ENCODE assay signal across 26 mouse cellular contexts in the genomic region with DNA sequence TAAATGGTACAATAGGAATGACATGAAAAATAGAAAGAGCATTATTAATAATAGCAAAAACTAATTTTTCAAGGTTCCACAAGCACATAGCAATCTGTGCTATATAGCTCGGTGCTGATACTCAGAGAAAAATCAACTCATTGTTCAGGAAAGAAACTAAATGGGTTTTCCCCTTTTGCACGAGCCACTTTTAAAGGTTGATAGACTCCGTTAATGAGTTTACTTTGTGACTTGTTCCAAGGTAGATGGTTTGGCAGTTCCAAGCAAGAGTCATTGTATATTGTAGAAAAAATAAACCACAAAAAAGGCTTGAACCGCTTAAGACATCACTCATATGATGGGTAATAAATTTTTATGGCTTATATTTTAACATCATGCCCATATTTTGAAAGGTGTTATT.
"Had no signal": no experiment of that assay in that cellular context is flagged by ENCODE, and none has a peak within 500 bp of the region (broad histone marks: within the 10 kb centered on the region; RNA-seq: fewer than 3 reads in every experiment).

No protein-coding gene starts in this region.

- ATAC-seq: forebrain, embryonic 13.5 days; forebrain, embryonic 14.5 days; forebrain, embryonic 15.5 days; forebrain, embryonic 16.5 days; forebrain, postnatal 0 days had no signal

- H3K4me1 ChIP-seq: embryonic facial prominence, embryonic 10.5 days; embryonic facial prominence, embryonic 12.5 days; embryonic facial prominence, embryonic 15.5 days; forebrain, embryonic 12.5 days; forebrain, embryonic 13.5 days; forebrain, embryonic 15.5 days had no signal

- H3K9me3 ChIP-seq: embryonic facial prominence, embryonic 10.5 days; embryonic facial prominence, embryonic 12.5 days; embryonic facial prominence, embryonic 13.5 days; embryonic facial prominence, embryonic 15.5 days; forebrain, embryonic 10.5 days; forebrain, embryonic 12.5 days; forebrain, embryonic 13.5 days; forebrain, embryonic 15.5 days had no signal

- DNase-seq: cerebellum, adult 9-10 months; cerebellum, adult 9-11 months; cerebellum, postnatal 10 days; cerebellum, postnatal 14 days; cerebellum, postnatal 25 days; cerebellum, postnatal 36 days; embryo, embryonic 11 days; forebrain, postnatal 0 days; gastrocnemius, adult 2 months; gastrocnemius, postnatal 10 days; gastrocnemius, postnatal 14 days; gastrocnemius, postnatal 25 days; gastrocnemius, postnatal 36 days; heart, adult 18-20 months; heart, adult 2 months had no signal

- H3K9ac ChIP-seq: embryonic facial prominence, embryonic 12.5 days; embryonic facial prominence, embryonic 13.5 days; embryonic facial prominence, embryonic 15.5 days; forebrain, embryonic 12.5 days; forebrain, embryonic 13.5 days; forebrain, embryonic 15.5 days; forebrain, postnatal 0 days had no signal

- H3K4me3 ChIP-seq: embryonic facial prominence, embryonic 10.5 days; embryonic facial prominence, embryonic 12.5 days; embryonic facial prominence, embryonic 13.5 days; embryonic facial prominence, embryonic 15.5 days; erythroblast, embryonic 14.5 days; forebrain, embryonic 10.5 days; forebrain, embryonic 12.5 days; forebrain, embryonic 13.5 days; forebrain, embryonic 15.5 days; gastrocnemius, adult 2 months; heart, adult 2 months had no signal

- H3K36me3 ChIP-seq: embryonic facial prominence, embryonic 10.5 days; embryonic facial prominence, embryonic 12.5 days; embryonic facial prominence, embryonic 13.5 days; embryonic facial prominence, embryonic 15.5 days; forebrain, embryonic 10.5 days; forebrain, embryonic 12.5 days; forebrain, embryonic 15.5 days had no signal

- H3K27ac ChIP-seq: embryonic facial prominence, embryonic 10.5 days; embryonic facial prominence, embryonic 12.5 days; embryonic facial prominence, embryonic 13.5 days; embryonic facial prominence, embryonic 15.5 days; forebrain, embryonic 10.5 days; forebrain, embryonic 12.5 days; forebrain, embryonic 13.5 days; forebrain, embryonic 15.5 days; gastrocnemius, adult 2 months; heart, adult 2 months had no signal

- H3K27me3 ChIP-seq: embryonic facial prominence, embryonic 12.5 days; embryonic facial prominence, embryonic 13.5 days; embryonic facial prominence, embryonic 15.5 days; forebrain, embryonic 12.5 days; forebrain, embryonic 13.5 days; forebrain, embryonic 15.5 days had no signal

- H3K4me2 ChIP-seq: embryonic facial prominence, embryonic 12.5 days; embryonic facial prominence, embryonic 13.5 days; embryonic facial prominence, embryonic 15.5 days; forebrain, embryonic 12.5 days; forebrain, embryonic 13.5 days; forebrain, embryonic 15.5 days had no signal
